Mouse (Mus musculus) hematopoietic multipotent progenitor cell, adult 10-12 weeks (in vitro differentiated cells): ENCODE measurements around the gene Plxdc2. TPM values are rescaled to one million over a fixed set of nuclear protein-coding genes. Genes with fewer than 3 reads are reported as not detected.

Source experiments
- polyA plus RNA-seq: library from polyadenylated mRNA; stranded (reverse); fragments of >175 nt; gene quantifications from 2 replicates; pipeline ENCODE4 v1.2.3, GENCODE M21; 2012; ENCODE audit warnings: low replicate concordance

Plxdc2 gene
- polyA plus RNA-seq: 0.90 and 1.9 TPM in 2 replicates

GRCm38 (mm10) chr2:16356106-16356818 lies at the start of gene Plxdc2:
Plxdc2 (plus strand) TSS chr2:16356304.

